Mouse (Mus musculus) brain, embryonic 18.5 days (tissue): ENCODE data around the gene Ddx58.
A peak's percentile ranks its signal among the peaks of the same experiment; 100 is the strongest.

Source experiments
- DNase-seq: peaks from one replicate; pipeline ENCODE4 v3.0.0-alpha.2; 2012; ENCODE audit warnings: low read depth, low spot score

The Ddx58 gene

GRCm38 (mm10) chr4:40182651-40183320 lies 56.8 kb downstream of the Ddx58 start:
- peak; percentile 6 for DNase-seq

DNA sequence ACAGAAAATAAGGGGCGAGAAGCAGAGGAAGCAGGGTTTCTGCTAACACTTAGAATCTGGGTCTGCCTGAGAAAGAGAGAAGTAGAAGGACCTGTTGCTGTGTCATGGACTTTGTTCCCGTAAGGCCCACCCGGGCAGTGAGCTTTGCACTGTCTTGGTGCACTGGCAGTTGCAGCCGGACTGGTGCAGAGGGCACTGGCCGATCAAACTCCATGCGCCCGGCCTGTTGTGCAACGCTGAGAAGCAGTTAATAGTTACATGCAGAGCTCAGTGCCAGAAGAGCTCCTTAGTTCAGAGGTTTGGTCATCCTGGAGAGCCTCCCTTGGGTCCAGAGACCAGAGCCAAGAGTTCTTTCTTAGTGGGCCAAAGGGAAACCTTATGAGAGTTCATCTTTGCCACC lies 57.9 kb downstream of the Ddx58 start:
- no peak for DNase-seq

DNA sequence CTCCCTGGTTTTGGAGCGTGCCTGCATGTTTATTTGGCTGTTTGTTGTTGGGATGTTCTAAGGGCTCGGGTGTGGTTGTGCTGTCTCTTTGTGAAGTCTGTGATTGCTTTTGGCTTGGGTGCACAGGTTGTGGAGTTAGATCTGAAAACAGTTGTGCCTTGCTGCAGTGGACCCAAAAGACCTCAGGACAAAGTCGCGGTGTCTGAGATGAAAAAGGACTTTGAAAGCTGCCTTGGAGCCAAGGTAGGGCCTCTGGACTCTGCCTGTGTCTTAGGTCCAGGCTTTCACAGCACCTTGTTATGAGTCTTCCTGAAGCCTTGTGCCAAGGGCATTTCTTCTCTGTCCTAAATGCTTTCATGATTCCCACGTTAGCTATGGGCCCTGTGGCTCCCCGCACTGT lies 59.6 kb downstream of the Ddx58 start:
- DNase-seq: no peak

DNA sequence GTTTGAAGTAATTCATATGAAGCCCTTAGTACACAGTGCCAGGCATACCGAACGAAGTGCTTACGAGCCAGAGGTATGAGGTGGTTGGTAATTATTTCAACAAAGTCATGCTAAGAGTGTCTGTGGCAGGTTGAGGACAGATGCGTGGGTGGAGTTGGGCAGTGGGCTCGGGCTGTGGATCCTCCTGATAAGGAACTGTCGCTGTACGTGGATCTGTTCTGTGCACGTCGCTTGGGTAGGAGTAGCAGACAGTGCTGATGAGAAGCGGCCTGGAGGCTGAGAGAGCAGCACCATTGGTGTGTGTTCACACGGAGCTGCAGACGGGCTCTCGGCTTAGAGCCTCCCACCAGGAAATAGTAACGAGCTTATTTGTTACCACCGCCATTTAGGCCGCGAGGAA lies 61.0 kb downstream of the Ddx58 start:
- no peak for DNase-seq

- DNase-seq: no peak
Measured at GRCm38 (mm10) chr4:40174321-40174720, 65.3 kb downstream of the Ddx58 start.

DNA sequence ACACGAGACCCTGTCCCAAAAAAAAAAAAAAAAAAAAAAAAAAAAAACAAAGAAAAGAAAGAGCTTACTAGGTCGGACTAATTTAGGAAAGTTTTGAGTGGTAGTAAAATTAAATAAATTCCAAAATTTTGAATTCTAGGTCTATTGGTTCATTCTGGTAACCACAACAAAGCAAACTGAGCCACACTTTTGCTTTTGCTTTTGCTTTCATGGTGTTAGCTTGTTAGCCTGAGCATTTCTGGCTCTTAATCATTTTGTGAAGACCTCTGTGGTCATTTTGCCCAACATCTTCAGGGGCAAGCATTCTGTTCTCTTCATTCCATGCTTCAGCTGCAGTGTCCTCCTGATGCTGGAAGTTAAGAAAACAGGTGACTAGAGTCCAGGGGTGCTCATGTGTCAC lies 67.3 kb downstream of the Ddx58 start:
- DNase-seq: no peak

GRCm38 (mm10) chr4:40171477-40171876 lies 68.2 kb downstream of the Ddx58 start:
- DNase-seq: no peak

DNA sequence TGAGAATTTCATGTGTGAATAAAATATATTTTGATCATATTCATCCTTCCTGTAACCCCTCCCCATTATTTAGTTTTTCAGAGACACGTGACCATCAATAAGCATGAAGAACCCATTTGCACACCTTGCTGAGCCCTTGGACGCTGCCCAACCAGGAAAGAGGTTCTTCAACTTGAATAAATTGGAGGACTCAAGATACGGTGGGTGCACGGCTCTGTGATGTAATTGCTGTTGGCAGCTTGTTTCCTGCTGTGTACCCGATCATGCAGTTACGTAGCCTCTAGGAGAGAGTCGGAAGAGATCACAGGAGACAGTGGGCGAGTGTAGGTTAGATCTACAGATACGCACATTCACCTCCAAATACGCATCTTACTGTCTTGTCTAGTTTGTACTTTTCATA lies 76.0 kb downstream of the Ddx58 start:
- DNase-seq: no peak

GRCm38 (mm10) chr4:40160591-40161434 lies 78.8 kb downstream of the Ddx58 start:
- DNase-seq: no peak

- DNase-seq: no peak
Measured at GRCm38 (mm10) chr4:40158224-40158540, 81.4 kb downstream of the Ddx58 start.

GRCm38 (mm10) chr4:40157500-40158223 lies 82.0 kb downstream of the Ddx58 start:
- no peak for DNase-seq

GRCm38 (mm10) chr4:40156582-40157499 lies 82.8 kb downstream of the Ddx58 start:
- DNase-seq: no peak

GRCm38 (mm10) chr4:40156153-40156552 lies 83.5 kb downstream of the Ddx58 start:
- no peak for DNase-seq

- no peak for DNase-seq
Measured at GRCm38 (mm10) chr4:40155467-40155999, 84.1 kb downstream of the Ddx58 start.

- DNase-seq: no peak
Measured at GRCm38 (mm10) chr4:40154751-40155150, 84.9 kb downstream of the Ddx58 start.
